Mouse (Mus musculus) brain, adult 2 months (tissue): ENCODE measurements around the gene Zc3h12a.

Source experiments
- DNase-seq: peaks from one replicate; pipeline ENCODE4 v3.0.0; 2011; ENCODE audit warnings: low read depth, low spot score

The Zc3h12a gene

GRCm38 (mm10) chr4:125127305-125128084, at the start of gene Zc3h12a:
TSS of gene Zc3h12a (minus strand) at chr4:125127840.
- peak; percentile 79 for DNase-seq

DNA sequence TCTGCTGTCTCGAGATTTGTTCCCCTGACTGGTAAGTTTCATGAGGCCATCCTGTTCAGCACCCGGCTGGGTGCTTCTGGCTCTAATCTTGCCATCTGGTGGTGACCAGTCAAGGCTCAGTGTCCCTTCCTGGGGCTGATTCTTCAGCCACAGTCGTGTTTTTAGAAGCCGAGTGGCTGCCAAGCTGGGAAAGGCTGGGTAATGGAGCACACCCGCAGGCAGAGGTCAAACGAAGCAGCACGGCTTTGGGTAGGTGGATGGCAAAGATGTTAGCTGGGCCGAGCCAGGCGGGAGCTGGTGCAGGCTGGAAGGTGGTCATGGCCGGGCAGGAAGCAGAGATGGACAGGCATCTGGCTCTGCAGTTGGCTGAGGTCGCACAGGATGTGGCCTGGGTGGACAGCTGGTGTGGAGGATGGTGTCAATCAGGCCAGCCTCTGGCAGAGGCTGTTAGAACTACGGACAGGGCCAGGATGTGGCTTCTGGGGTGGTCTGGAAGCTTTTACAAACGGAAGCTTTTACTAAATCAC, 49.1 kb upstream of the Zc3h12a start:
- DNase-seq: peak; percentile 34

- no peak for DNase-seq
Observed at GRCm38 (mm10) chr4:125176190-125176589, 48.5 kb upstream of the Zc3h12a start.

- DNase-seq: peak; percentile 59
Observed at GRCm38 (mm10) chr4:125175591-125175990, 48.0 kb upstream of the Zc3h12a start.

GRCm38 (mm10) chr4:125174516-125175185, 47.0 kb upstream of the Zc3h12a start:
- no peak for DNase-seq

DNA sequence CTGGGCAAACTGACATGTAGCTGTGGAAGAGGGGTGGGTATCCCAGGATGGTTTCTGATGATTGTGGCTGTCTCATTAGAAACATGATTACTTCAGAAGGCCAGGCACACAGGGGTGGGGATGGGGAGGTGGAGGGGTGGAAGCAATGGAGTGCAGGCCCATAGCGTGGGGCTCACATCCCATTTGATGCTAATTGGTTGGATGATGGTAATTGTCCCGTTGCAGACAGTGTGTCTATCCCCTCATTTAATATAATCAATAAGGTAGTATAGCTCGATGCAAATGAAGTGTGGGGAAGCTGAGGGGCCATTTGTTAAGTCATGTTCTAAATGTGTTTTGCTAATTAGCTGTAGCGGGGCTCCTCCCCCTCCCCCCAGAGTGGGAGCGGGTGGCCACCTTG, 45.5 kb upstream of the Zc3h12a start:
- no peak for DNase-seq

GRCm38 (mm10) chr4:125172736-125173135, 45.1 kb upstream of the Zc3h12a start:
- peak; percentile 47 for DNase-seq

DNA sequence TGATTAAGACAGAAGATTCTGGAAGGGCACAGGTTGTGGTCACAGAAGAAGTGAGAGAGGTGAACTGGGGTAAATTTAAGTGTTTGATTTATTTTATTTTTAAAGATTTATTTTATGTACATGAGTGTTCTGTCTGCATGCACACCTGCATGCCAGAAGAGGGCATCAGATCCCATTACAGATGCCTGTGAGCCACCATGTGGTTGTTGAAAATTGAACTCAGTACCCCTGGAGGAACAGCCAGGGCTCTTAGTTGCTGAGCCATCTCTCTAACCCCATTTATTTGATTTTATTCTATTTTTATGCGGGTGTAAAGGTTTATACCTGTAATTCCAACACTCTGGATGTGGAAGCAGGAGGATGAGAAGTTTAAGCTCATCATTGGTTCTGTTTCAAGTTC, 40.1 kb upstream of the Zc3h12a start:
- no peak for DNase-seq

DNA sequence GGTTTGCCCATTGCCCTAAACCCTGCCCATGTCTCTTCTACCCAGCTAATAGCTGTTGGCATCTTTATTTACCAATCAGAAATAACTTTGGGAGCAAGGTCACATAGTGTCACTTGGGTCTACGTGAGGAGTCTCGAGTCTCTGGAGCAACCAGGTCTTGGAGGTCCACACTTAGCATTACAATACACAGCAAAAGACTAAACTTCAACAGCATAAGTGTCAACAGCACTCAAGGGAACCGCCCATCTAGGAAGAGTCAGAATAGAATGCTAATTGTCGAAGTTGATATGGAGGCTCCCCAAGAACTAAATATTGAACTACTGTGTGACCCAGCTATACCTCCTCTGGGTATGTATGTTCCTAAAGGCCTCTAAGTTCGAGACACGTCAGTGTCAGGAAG, 37.2 kb upstream of the Zc3h12a start:
- no peak for DNase-seq

GRCm38 (mm10) chr4:125162701-125163100, 35.1 kb upstream of the Zc3h12a start:
- no peak for DNase-seq

DNA sequence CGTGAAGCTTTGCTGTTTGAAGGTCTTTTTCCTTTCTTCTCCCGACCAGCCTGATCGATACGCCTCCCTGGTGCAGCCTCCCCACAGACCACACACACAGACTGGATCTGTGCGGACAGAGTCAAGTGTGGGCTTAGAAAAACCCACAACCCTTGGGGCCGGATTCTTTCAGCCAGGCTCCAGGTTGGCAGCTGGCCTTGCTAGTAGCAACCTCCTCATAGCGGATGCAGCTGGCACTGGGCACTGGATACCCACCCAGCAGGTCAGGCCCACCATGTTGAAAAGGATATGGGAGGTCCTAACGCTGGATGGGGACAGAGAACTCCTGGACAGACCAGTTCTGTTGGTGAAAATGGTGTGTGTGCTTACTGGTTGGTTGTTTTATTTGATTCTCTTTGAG, 33.8 kb upstream of the Zc3h12a start:
- DNase-seq: no peak

DNA sequence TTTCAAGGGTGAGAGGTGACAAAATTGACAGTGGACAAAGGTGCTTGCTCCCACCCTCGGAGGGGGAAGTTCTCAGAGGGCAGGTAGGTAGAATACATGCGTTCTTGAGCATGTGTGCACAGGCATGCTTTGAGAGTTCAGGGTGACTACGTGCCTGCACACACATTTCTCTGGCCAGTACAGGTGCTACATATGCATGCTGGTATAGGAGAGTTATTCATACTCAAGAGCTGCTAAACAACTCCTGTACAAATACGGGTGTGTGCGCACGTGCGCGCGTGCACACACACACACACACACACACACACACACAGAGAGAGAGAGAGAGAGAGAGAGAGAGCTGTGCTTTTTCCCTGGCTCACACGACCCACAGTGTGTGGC, 33.3 kb upstream of the Zc3h12a start:
- DNase-seq: no peak

DNA sequence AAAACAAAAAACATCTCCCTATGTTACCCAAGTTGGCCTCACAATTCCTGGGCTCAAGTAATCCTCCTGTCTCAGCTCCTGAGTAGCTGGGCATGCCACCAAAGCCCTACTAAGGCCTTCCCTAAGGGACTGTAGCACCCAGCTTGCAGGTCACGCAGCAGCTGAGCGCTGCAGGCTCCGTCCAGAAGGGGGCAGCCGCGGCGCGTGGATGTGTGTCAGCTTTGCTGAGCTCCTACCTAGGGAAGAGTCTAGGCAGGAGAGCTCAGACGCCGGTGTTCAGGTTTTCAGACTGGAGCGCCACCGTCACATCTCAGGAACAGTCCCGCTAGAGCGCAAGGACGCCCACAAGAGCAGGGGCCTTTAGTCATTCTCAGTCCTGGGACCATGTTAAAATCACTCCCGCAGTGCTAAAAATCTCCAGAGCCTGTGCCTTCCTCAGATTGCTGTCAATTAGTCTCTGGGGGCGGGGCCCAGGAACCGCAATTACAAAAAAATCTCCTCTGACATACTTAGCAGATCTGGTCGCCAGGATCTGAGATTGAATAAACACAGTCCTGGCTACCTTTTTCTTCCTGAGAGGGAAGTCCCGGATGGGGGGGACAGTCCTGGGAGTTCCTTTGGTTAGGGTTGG, 32.8 kb upstream of the Zc3h12a start:
- DNase-seq: peak; percentile 93

- peak; percentile 70 for DNase-seq
Observed at GRCm38 (mm10) chr4:125158581-125159317, 31.1 kb upstream of the Zc3h12a start.

DNA sequence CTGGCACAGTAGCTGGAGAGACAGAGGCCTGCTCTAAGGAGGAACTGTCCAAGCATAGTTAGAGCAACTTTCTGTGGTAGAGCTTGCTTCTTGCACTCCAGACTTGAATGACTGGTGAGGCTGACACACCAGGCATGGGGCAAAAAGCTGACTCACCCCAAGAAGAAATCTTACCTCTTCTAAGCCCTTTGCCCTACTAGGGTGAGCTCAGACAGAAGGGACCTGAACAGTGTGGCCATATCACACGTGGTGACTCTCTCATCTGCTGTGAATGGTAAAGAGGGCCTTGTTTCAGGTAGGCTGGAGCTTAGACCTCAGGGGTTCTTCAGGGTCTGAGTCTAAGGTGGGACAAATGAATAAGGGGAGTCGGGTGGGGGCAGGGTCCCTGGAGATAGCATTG, 30.4 kb upstream of the Zc3h12a start:
- no peak for DNase-seq

DNA sequence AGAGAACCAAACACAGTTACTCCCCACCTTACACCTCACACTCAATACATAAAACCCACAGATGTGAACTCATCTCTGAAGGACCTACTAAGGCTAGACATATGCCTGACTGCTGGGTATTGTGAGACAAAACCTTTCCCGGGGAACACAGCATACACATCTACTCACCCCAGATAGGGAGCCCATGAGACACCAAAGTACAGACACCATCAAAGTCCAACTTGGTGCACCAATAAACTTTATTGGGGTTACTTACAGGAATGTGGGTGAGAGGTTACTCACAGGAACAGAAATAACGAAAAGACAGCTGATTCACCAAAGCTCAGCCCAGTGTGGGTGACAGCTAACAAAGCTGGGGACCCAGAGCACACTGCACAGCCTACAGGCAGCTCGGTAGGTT, 29.7 kb upstream of the Zc3h12a start:
- no peak for DNase-seq

DNA sequence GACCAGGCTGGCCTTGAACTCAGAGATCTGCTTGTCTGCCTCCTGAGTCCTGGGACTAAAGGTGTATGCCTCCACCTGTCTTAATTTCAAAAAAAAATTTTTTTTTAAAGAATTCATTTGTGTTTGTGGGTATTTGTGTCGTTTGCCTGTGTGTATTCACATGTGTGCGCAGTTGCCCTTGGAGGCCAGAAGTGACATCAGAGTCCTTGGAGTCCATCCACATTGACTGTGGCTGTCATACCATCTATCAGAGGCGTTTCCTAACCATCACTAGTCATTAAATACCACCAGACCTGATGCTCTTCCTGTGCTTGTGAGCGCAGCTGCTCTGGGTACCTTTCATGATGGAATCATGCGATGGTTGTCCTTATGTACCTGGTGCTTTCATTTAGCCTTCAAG, 28.0 kb upstream of the Zc3h12a start:
- no peak for DNase-seq

- DNase-seq: no peak
Observed at GRCm38 (mm10) chr4:125153659-125154241, 26.1 kb upstream of the Zc3h12a start.

GRCm38 (mm10) chr4:125152469-125152868, 24.8 kb upstream of the Zc3h12a start:
- DNase-seq: no peak

DNA sequence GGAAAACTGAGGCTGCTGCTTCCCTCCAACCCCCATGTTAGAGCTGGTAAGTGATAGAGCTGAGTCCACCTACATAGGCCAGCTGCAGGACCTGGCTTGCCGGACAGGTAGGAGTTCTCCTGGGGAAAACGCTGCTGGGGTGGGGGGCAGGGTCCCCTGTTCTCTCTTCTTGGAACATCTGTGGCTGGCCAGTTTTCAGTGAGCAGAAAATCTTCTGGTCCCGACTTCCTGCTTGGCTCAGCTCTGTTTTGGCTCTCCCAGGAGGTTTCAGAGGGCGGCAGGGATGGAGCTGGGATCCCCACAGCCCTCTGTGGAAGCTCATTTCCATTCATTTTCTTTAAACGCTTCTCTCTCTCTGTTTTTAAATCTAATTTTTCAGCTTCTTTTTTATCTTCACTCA, 21.8 kb upstream of the Zc3h12a start:
- DNase-seq: no peak

DNA sequence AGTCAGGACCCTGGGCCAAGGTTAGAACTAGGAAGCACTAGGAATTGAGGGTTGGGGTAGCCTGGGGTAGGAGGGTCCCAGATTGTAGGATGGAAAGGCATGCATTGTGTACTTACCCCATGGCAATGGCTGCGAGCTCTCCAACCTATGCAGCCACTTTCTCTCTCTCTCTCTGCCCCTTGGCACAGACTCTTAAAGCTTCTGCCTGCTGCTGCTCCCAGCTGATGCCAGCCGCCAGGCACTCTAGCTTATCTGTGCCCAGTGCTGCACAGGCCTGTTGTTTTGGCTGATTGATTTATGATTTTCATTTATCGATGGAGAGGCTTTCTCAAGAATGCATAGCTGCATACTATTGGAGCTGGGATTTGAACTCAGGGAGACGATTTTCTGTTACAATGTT, 20.3 kb upstream of the Zc3h12a start:
- DNase-seq: no peak
